Mouse (Mus musculus): ENCODE measurements at regions not wholly inside any gene's neighbourhood (a gene's known extent, or its start where the extent isn't known, plus 50 kb on each side); places are given as distances from the start of the nearest gene placed in this dataset.

DNA sequence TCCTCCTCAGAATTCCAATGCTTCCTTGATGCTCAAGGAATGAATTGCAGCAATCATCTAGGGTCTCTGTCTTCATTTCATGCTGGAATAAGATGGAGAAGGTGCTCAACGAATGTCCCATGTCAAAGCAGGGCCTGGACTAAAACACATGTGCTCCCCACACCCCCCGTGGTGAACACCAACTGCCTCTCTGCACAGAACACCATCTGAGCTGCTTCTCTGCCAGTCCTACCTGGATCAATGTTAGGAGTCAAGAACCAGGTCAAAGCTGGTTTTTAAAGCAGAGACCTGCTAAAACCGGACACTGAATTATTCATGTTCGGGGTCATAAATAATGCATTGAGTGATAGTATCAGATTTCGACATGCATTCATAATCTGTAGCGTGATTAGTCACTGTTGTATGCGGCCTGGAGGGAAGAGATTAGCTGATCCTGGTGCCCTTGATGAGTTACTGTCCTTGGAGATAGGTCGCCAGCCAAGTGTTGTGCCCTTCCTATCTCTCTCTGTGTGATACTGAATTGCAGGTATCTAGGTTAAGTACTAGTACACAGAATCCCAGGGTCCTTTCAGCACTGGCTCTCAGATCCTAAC, 458.2 kb downstream of the Fut8 start:
- 84% methylated on average over 8 of the region's 8 CpGs for WGBS

DNA sequence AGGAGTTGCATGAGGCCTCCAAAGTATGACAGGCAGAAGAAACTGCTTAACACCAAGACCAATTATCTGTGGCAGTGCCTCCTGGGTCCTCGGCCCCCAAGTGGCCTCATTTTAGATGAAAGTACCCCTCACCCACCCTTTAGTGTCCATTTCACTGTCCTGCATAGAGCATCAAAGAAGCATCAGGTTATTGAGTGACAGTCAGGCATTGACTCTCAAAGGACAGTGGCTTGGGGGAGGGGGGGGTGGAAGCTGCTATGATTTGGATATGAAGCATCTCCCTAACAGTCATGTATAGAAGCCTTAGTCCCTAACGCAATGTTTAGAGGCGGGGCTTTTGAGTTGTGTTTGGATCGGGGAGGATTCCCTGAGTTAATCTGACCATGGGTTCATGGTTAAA, 458.7 kb downstream of the Fut8 start:
- TF ChIP-seq CTCF (IDR thresholded peaks at IDR 0.05; ENCODE audit: low read depth): no peak
- Histone ChIP-seq H3K4me3 (ENCODE audit: low read depth, low read length) (no peak overlapping the region), H3K4me2 (replicated peaks; ENCODE audit: low read depth) (no peak overlapping the region), H3K27ac (ENCODE audit: low read depth, low read length) (no peak overlapping the region), H3K27me3 (replicated peaks; ENCODE audit: control insufficient read depth, insufficient read depth, low read length) (no peaks in the 10 kb centered on the region), H3K36me3 (ENCODE audit: control insufficient read depth, insufficient read depth) (no peaks in the 10 kb centered on the region), H3K9ac (ENCODE audit: low read depth, low read length) (no peak overlapping the region), H3K4me1 (replicated peaks; ENCODE audit: control insufficient read depth, insufficient read depth, low read length) (no peaks in the 10 kb centered on the region), H3K9me3 (ENCODE audit: control insufficient read depth) (no peaks in the 10 kb centered on the region)
- 90% methylated on average over 4 of the region's 4 CpGs for WGBS
- ATAC-seq: no peak

More for the DNA sequence above, 458.2 kb downstream of the Fut8 start:
- Histone ChIP-seq H3K27ac (ENCODE audit: low read depth, low read length) (no peak overlapping the region), H3K36me3 (ENCODE audit: control insufficient read depth, insufficient read depth) (no peaks in the 10 kb centered on the region), H3K9ac (ENCODE audit: low read depth, low read length) (no peak overlapping the region), H3K4me1 (replicated peaks; ENCODE audit: control insufficient read depth, insufficient read depth, low read length) (no peaks in the 10 kb centered on the region), H3K27me3 (replicated peaks; ENCODE audit: control insufficient read depth, insufficient read depth, low read length) (no peaks in the 10 kb centered on the region), H3K9me3 (ENCODE audit: control insufficient read depth) (no peaks in the 10 kb centered on the region), H3K4me2 (replicated peaks; ENCODE audit: low read depth) (no peak overlapping the region), H3K4me3 (ENCODE audit: low read depth, low read length) (no peak overlapping the region)
- ATAC-seq: no peak
- TF ChIP-seq CTCF (IDR thresholded peaks at IDR 0.05; ENCODE audit: low read depth): no peak

DNA sequence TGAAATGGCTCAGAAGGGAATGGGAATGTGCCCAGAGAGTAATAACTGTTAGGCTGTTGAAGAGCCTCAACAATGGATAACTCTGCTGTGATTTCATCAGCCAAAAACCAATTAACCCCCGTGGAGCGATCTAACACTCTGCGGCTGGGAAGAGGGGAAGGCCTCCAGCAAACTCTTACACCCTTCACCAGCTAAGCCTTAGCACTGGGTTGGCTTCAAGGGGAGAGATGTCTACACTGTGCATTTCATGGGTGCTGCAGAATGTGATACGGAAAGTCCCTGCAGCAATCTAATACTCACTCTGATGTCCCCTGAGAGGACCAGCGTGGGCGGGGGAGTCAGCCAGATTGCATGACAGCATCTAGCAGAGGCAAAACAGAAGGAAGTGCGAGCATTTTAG, 460.2 kb downstream of the Fut8 start:
- no peak overlapping the region for H3K4me2 ChIP-seq (replicated peaks; ENCODE audit: low read depth)
- WGBS: 78% methylated on average over 7 of the region's 7 CpGs
- no peak for ATAC-seq
- H3K36me3 ChIP-seq (ENCODE audit: control insufficient read depth, insufficient read depth): no peaks in the 10 kb centered on the region
- TF ChIP-seq CTCF (IDR thresholded peaks at IDR 0.05; ENCODE audit: low read depth): no peak
- no peaks in the 10 kb centered on the region for H3K27me3 ChIP-seq (replicated peaks; ENCODE audit: control insufficient read depth, insufficient read depth, low read length)
- no peak overlapping the region for H3K4me3 ChIP-seq (ENCODE audit: low read depth, low read length)
- no peak overlapping the region for H3K27ac ChIP-seq (ENCODE audit: low read depth, low read length)
- H3K4me1 ChIP-seq (replicated peaks; ENCODE audit: control insufficient read depth, insufficient read depth, low read length): no peaks in the 10 kb centered on the region
- H3K9me3 ChIP-seq (ENCODE audit: control insufficient read depth): no peaks in the 10 kb centered on the region
- H3K9ac ChIP-seq (ENCODE audit: low read depth, low read length): no peak overlapping the region

DNA sequence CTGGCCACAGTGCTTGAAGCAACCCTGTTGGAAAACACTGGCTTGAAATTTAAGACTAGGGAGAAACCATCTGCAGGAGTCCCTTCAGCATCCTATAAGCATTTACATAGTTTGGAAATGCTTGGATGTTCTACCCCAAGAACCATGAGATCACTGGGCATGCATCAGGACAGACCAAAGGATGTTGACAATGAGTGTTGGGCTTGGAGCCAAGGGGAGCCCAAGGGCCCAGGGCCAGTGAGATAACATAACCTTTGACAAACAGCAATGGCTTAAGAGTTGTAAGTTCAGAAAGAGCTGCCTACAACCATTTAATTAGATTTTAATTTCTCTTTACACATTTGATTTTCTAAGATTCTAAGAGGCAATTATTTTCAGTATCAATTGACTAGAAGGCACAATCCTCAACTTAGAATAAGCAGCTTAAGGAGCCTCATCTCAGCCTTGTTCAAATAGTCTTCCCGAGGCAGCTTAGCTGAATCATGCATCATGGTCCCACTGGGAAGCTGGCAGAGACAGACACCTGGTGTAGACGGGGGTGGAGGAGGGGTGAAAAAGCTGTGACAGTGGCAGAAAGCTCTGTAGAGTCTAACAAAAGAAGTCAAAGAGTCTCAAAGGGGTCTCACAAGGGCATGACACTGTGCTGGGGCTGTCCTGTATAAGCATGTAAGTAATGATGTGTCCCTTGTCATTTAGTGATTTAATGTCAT, 462.1 kb downstream of the Fut8 start:
- Histone ChIP-seq H3K9me3 (ENCODE audit: control insufficient read depth) (no peaks in the 10 kb centered on the region), H3K4me3 (ENCODE audit: low read depth, low read length) (no peak overlapping the region), H3K27me3 (replicated peaks; ENCODE audit: control insufficient read depth, insufficient read depth, low read length) (no peaks in the 10 kb centered on the region), H3K9ac (ENCODE audit: low read depth, low read length) (no peak overlapping the region), H3K36me3 (ENCODE audit: control insufficient read depth, insufficient read depth) (no peaks in the 10 kb centered on the region), H3K27ac (ENCODE audit: low read depth, low read length) (no peak overlapping the region), H3K4me1 (replicated peaks; ENCODE audit: control insufficient read depth, insufficient read depth, low read length) (no peaks in the 10 kb centered on the region), H3K4me2 (replicated peaks; ENCODE audit: low read depth) (no peak overlapping the region)
- TF ChIP-seq CTCF (IDR thresholded peaks at IDR 0.05; ENCODE audit: low read depth): no peak
- 40% methylated on average over 2 of the region's 2 CpGs for WGBS
- ATAC-seq: no peak

DNA sequence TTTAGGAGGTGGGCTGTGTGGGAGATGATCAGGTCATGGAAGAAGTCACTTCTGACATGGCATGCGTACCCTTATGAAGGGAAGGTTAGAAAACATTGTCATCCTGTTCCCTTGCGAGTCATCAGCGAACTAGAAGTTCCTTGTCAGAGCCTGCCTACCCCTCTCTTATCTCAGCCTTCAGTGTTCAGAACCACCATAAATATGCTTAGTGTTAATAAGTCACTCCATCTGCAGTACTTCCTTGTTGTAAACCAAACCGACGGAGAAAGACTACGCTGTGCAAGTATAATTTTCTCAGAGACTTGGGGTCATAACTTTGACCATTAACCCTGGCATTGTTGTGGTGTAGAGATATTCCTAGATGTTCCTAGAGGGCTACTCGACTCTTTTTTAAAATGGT, 477.6 kb downstream of the Fut8 start:
- no peak for ATAC-seq
- H3K9me3 ChIP-seq (ENCODE audit: control insufficient read depth): no peaks in the 10 kb centered on the region
- H3K27me3 ChIP-seq (replicated peaks; ENCODE audit: control insufficient read depth, insufficient read depth, low read length): no peaks in the 10 kb centered on the region
- no peak overlapping the region for H3K4me3 ChIP-seq (ENCODE audit: low read depth, low read length)
- H3K4me1 ChIP-seq (replicated peaks; ENCODE audit: control insufficient read depth, insufficient read depth, low read length): no peaks in the 10 kb centered on the region
- H3K27ac ChIP-seq (ENCODE audit: low read depth, low read length): no peak overlapping the region
- no peak overlapping the region for H3K4me2 ChIP-seq (replicated peaks; ENCODE audit: low read depth)
- TF ChIP-seq CTCF (IDR thresholded peaks at IDR 0.05; ENCODE audit: low read depth): no peak
- WGBS: 40% methylated on average over 7 of the region's 7 CpGs
- no peak overlapping the region for H3K9ac ChIP-seq (ENCODE audit: low read depth, low read length)
- no peaks in the 10 kb centered on the region for H3K36me3 ChIP-seq (ENCODE audit: control insufficient read depth, insufficient read depth)

DNA sequence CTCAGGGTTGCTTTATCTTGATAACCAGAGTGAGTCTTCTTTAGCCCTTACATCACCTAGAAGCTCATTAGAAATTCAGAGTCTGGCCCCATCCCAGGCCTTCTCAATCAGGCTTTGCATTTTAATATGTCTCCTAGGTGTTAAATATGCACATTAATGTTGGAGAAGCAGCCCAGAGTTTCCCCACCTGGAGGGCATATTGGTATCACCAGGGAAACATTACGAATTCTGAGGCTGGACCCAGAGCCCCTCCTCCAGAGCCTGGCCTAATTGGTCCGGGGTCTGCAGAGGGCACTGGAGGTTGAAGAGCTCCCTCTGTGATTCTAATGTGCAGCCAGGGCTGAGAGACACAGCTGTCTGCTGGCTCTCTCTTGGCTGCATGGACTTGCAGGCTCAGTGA, 478.1 kb downstream of the Fut8 start:
- Histone ChIP-seq H3K9me3 (ENCODE audit: control insufficient read depth) (no peaks in the 10 kb centered on the region), H3K36me3 (ENCODE audit: control insufficient read depth, insufficient read depth) (no peaks in the 10 kb centered on the region), H3K4me1 (replicated peaks; ENCODE audit: control insufficient read depth, insufficient read depth, low read length) (no peaks in the 10 kb centered on the region), H3K4me3 (ENCODE audit: low read depth, low read length) (no peak overlapping the region), H3K27me3 (replicated peaks; ENCODE audit: control insufficient read depth, insufficient read depth, low read length) (no peaks in the 10 kb centered on the region), H3K27ac (ENCODE audit: low read depth, low read length) (no peak overlapping the region), H3K9ac (ENCODE audit: low read depth, low read length) (no peak overlapping the region), H3K4me2 (replicated peaks; ENCODE audit: low read depth) (no peak overlapping the region)
- no peak for TF ChIP-seq CTCF (IDR thresholded peaks at IDR 0.05; ENCODE audit: low read depth)
- no peak for ATAC-seq
- WGBS: 55% methylated on average over 2 of the region's 2 CpGs
